Mouse (Mus musculus): ENCODE results near the gene Smarcd1. TPM values are rescaled to one million over a fixed set of nuclear protein-coding genes. Genes with fewer than 3 reads are reported as not detected.

Gene Smarcd1
- polyA plus RNA-seq, 1 experiment from 2014 or later: 57.4 TPM

Other genes starting within 250 kb of the Smarcd1 start
- gene Nckap5l, start 244.4 kb upstream of the Smarcd1 start, polyA plus RNA-seq (2015; fragmentation: Nextera tagmentation; extraction: Ambion mirVana): 9.5 and 11.1 TPM in 2 replicates
- gene Bcdin3d, start 227.4 kb upstream of the Smarcd1 start, polyA plus RNA-seq (2015; fragmentation: Nextera tagmentation; extraction: Ambion mirVana): 15.6 and 17.3 TPM in 2 replicates
- gene Faim2, start 174.0 kb upstream of the Smarcd1 start, polyA plus RNA-seq (2015; fragmentation: Nextera tagmentation; extraction: Ambion mirVana): 0.30 and 1.1 TPM in 2 replicates
- 42.5 and 66.2 TPM in 2 replicates for gene Aqp2, start 123.1 kb upstream of the Smarcd1 start, polyA plus RNA-seq (2015; fragmentation: Nextera tagmentation; extraction: Ambion mirVana)
- 1.5 and 2.6 TPM in 2 replicates for gene Aqp5, start 111.3 kb upstream of the Smarcd1 start, polyA plus RNA-seq (2015; fragmentation: Nextera tagmentation; extraction: Ambion mirVana)
- gene Aqp6, start 100.7 kb upstream of the Smarcd1 start, polyA plus RNA-seq (2015; fragmentation: Nextera tagmentation; extraction: Ambion mirVana): 0.08 TPM in 1 of 2 replicates, not detected in the other
- 141 and 147 TPM in 2 replicates for gene Racgap1, start 50.5 kb upstream of the Smarcd1 start, polyA plus RNA-seq (2015; fragmentation: Nextera tagmentation; extraction: Ambion mirVana)
- gene Asic1, start 31.8 kb upstream of the Smarcd1 start, polyA plus RNA-seq (2015; fragmentation: Nextera tagmentation; extraction: Ambion mirVana): 1.4 and 1.8 TPM in 2 replicates
- gene Gm17349, start 3.4 kb downstream of the Smarcd1 start, polyA plus RNA-seq (2015; fragmentation: Nextera tagmentation; extraction: Ambion mirVana): not detected in 2 replicates
- gene Gpd1, start 15.4 kb downstream of the Smarcd1 start, polyA plus RNA-seq (2015; fragmentation: Nextera tagmentation; extraction: Ambion mirVana): 23.0 and 28.5 TPM in 2 replicates
- 184 and 185 TPM in 2 replicates for gene Cox14, start 23.5 kb downstream of the Smarcd1 start, polyA plus RNA-seq (2015; fragmentation: Nextera tagmentation; extraction: Ambion mirVana)
- gene Cers5, start 70.8 kb downstream of the Smarcd1 start, polyA plus RNA-seq (2015; fragmentation: Nextera tagmentation; extraction: Ambion mirVana): 79.9 and 81.6 TPM in 2 replicates
- 51.5 and 55.2 TPM in 2 replicates for gene Lima1, start 173.3 kb downstream of the Smarcd1 start, polyA plus RNA-seq (2015; fragmentation: Nextera tagmentation; extraction: Ambion mirVana)